Mouse (Mus musculus): ENCODE results near the gene Syt7.

- TF ChIP-seq CTCF (IDR thresholded peaks at IDR 0.05; ENCODE audit: borderline replicate concordance, extremely low read depth, insufficient read depth, insufficient read length) (no peak), POLR2A (IDR thresholded peaks at IDR 0.05; ENCODE audit: borderline replicate concordance, extremely low read depth, insufficient read depth, insufficient read length, poor library complexity, severe bottlenecking) (no peak)
Observed at GRCm38 (mm10) chr19:10413701-10414242, 24.9 kb downstream of the Syt7 start.

All from brain, embryonic 14.5 days (tissue).